Mouse (Mus musculus): Measurements from ENCODE around the gene Sirt5. TPM values are rescaled to one million over a fixed set of nuclear protein-coding genes. Genes with fewer than 3 reads are reported as not detected.

Gene Sirt5
- polyA plus RNA-seq, 1 experiment: 3.3 TPM

GRCm38 (mm10) chr13:43331721-43332444 is 33.4 kb upstream of the Sirt5 start:
- H3K36me3 ChIP-seq (ENCODE audit: control insufficient read depth, insufficient read depth): no peaks in the 10 kb centered on the region

GRCm38 (mm10) chr13:43332591-43332990 is 32.7 kb upstream of the Sirt5 start:
- TF ChIP-seq MYOD1 (IDR thresholded peaks at IDR 0.05; ENCODE audit: control insufficient read depth, insufficient read length, low read depth) (no peak), MYOG (IDR thresholded peaks at IDR 0.05; ENCODE audit: control insufficient read depth, extremely low read depth, insufficient read length) (no peak), USF1 (IDR thresholded peaks at IDR 0.05; ENCODE audit: low read depth) (no peak), CTCF (IDR thresholded peaks at IDR 0.05; ENCODE audit: control insufficient read depth, insufficient read depth, insufficient read length) (no peak), CEBPB (IDR thresholded peaks at IDR 0.05; ENCODE audit: low read depth) (no peak), MAX (IDR thresholded peaks at IDR 0.05) (no peak), FOSL1 (IDR thresholded peaks at IDR 0.05; ENCODE audit: insufficient read depth, low read length, poor library complexity, severe bottlenecking) (no peak)
- no peaks in the 10 kb centered on the region for H3K79me3 ChIP-seq (ENCODE audit: low read depth)
- no peaks in the 10 kb centered on the region for H3K79me2 ChIP-seq (ENCODE audit: control insufficient read depth, insufficient read depth)
- no peak overlapping the region for H3ac ChIP-seq (ENCODE audit: control insufficient read depth, insufficient read length, low read depth)
- H3K27me3 ChIP-seq (ENCODE audit: control insufficient read depth, insufficient read depth, insufficient read length): no peaks in the 10 kb centered on the region
- H3K36me3 ChIP-seq (ENCODE audit: control insufficient read depth, insufficient read depth): no peaks in the 10 kb centered on the region
- H3K4me3 ChIP-seq (ENCODE audit: insufficient read depth, poor library complexity, severe bottlenecking): no peak overlapping the region

More at GRCm38 (mm10) chr13:43331721-43332444, 33.4 kb upstream of the Sirt5 start:
- no peak overlapping the region for H3ac ChIP-seq (ENCODE audit: control insufficient read depth, insufficient read length, low read depth)
- no peaks in the 10 kb centered on the region for H3K27me3 ChIP-seq (ENCODE audit: control insufficient read depth, insufficient read depth, insufficient read length)
- H3K79me3 ChIP-seq (ENCODE audit: low read depth): no peaks in the 10 kb centered on the region
- no peaks in the 10 kb centered on the region for H3K79me2 ChIP-seq (ENCODE audit: control insufficient read depth, insufficient read depth)
- TF ChIP-seq CEBPB (IDR thresholded peaks at IDR 0.05; ENCODE audit: low read depth): no peak
- no peak for TF ChIP-seq MYOD1 (IDR thresholded peaks at IDR 0.05; ENCODE audit: control insufficient read depth, insufficient read length, low read depth)
- no peak for TF ChIP-seq USF1 (IDR thresholded peaks at IDR 0.05; ENCODE audit: low read depth)
- TF ChIP-seq FOSL1 (IDR thresholded peaks at IDR 0.05; ENCODE audit: insufficient read depth, low read length, poor library complexity, severe bottlenecking): no peak
- no peak for TF ChIP-seq MYOG (IDR thresholded peaks at IDR 0.05; ENCODE audit: control insufficient read depth, extremely low read depth, insufficient read length)
- no peak for TF ChIP-seq MAX (IDR thresholded peaks at IDR 0.05)
- no peak for TF ChIP-seq CTCF (IDR thresholded peaks at IDR 0.05; ENCODE audit: control insufficient read depth, insufficient read depth, insufficient read length)
- no peak overlapping the region for H3K4me3 ChIP-seq (ENCODE audit: insufficient read depth, poor library complexity, severe bottlenecking)

GRCm38 (mm10) chr13:43336425-43337221 is 28.7 kb upstream of the Sirt5 start:
- H3K79me2 ChIP-seq (ENCODE audit: control insufficient read depth, insufficient read depth): no peaks in the 10 kb centered on the region
- TF ChIP-seq MYOD1 (IDR thresholded peaks at IDR 0.05; ENCODE audit: control insufficient read depth, insufficient read length, low read depth) (no peak), MYOG (IDR thresholded peaks at IDR 0.05; ENCODE audit: control insufficient read depth, extremely low read depth, insufficient read length) (no peak), MAX (IDR thresholded peaks at IDR 0.05) (no peak), FOSL1 (IDR thresholded peaks at IDR 0.05; ENCODE audit: insufficient read depth, low read length, poor library complexity, severe bottlenecking) (no peak), USF1 (IDR thresholded peaks at IDR 0.05; ENCODE audit: low read depth) (no peak)

GRCm38 (mm10) chr13:43338001-43338400 is 27.3 kb upstream of the Sirt5 start:
- no peak for TF ChIP-seq CTCF (IDR thresholded peaks at IDR 0.05; ENCODE audit: control insufficient read depth, insufficient read depth, insufficient read length)
- no peak for TF ChIP-seq MYOD1 (IDR thresholded peaks at IDR 0.05; ENCODE audit: control insufficient read depth, insufficient read length, low read depth)
- no peak for TF ChIP-seq USF1 (IDR thresholded peaks at IDR 0.05; ENCODE audit: low read depth)
- no peak for TF ChIP-seq MYOG (IDR thresholded peaks at IDR 0.05; ENCODE audit: control insufficient read depth, extremely low read depth, insufficient read length)
- TF ChIP-seq CEBPB (IDR thresholded peaks at IDR 0.05; ENCODE audit: low read depth): no peak
- no peak for TF ChIP-seq FOSL1 (IDR thresholded peaks at IDR 0.05; ENCODE audit: insufficient read depth, low read length, poor library complexity, severe bottlenecking)
- no peak for TF ChIP-seq MAX (IDR thresholded peaks at IDR 0.05)
- Histone ChIP-seq H3ac (ENCODE audit: control insufficient read depth, insufficient read length, low read depth) (no peak overlapping the region), H3K4me3 (ENCODE audit: insufficient read depth, poor library complexity, severe bottlenecking) (no peak overlapping the region), H3K27me3 (ENCODE audit: control insufficient read depth, insufficient read depth, insufficient read length) (no peaks in the 10 kb centered on the region), H3K79me3 (ENCODE audit: low read depth) (no peaks in the 10 kb centered on the region), H3K36me3 (ENCODE audit: control insufficient read depth, insufficient read depth) (no peaks in the 10 kb centered on the region), H3K79me2 (ENCODE audit: control insufficient read depth, insufficient read depth) (no peaks in the 10 kb centered on the region)

More at GRCm38 (mm10) chr13:43336425-43337221, 28.7 kb upstream of the Sirt5 start:
- H3K4me3 ChIP-seq (ENCODE audit: insufficient read depth, poor library complexity, severe bottlenecking): no peak overlapping the region
- no peaks in the 10 kb centered on the region for H3K36me3 ChIP-seq (ENCODE audit: control insufficient read depth, insufficient read depth)
- no peaks in the 10 kb centered on the region for H3K79me3 ChIP-seq (ENCODE audit: low read depth)
- H3ac ChIP-seq (ENCODE audit: control insufficient read depth, insufficient read length, low read depth): no peak overlapping the region
- no peaks in the 10 kb centered on the region for H3K27me3 ChIP-seq (ENCODE audit: control insufficient read depth, insufficient read depth, insufficient read length)

GRCm38 (mm10) chr13:43338632-43339031 is 26.7 kb upstream of the Sirt5 start:
- TF ChIP-seq MAX (IDR thresholded peaks at IDR 0.05): no peak
- TF ChIP-seq FOSL1 (IDR thresholded peaks at IDR 0.05; ENCODE audit: insufficient read depth, low read length, poor library complexity, severe bottlenecking): no peak
- no peak for TF ChIP-seq CEBPB (IDR thresholded peaks at IDR 0.05; ENCODE audit: low read depth)
- TF ChIP-seq MYOD1 (IDR thresholded peaks at IDR 0.05; ENCODE audit: control insufficient read depth, insufficient read length, low read depth): no peak
- TF ChIP-seq USF1 (IDR thresholded peaks at IDR 0.05; ENCODE audit: low read depth): no peak
- TF ChIP-seq MYOG (IDR thresholded peaks at IDR 0.05; ENCODE audit: control insufficient read depth, extremely low read depth, insufficient read length): no peak

More at GRCm38 (mm10) chr13:43338632-43339031, 26.7 kb upstream of the Sirt5 start:
- H3K79me2 ChIP-seq (ENCODE audit: control insufficient read depth, insufficient read depth): no peaks in the 10 kb centered on the region
- H3K79me3 ChIP-seq (ENCODE audit: low read depth): no peaks in the 10 kb centered on the region
- no peak overlapping the region for H3K4me3 ChIP-seq (ENCODE audit: insufficient read depth, poor library complexity, severe bottlenecking)
- H3K36me3 ChIP-seq (ENCODE audit: control insufficient read depth, insufficient read depth): no peaks in the 10 kb centered on the region
- no peaks in the 10 kb centered on the region for H3K27me3 ChIP-seq (ENCODE audit: control insufficient read depth, insufficient read depth, insufficient read length)
- no peak overlapping the region for H3ac ChIP-seq (ENCODE audit: control insufficient read depth, insufficient read length, low read depth)

Data from C2C12 (cell line).